Mouse (Mus musculus): Measurements from ENCODE around the gene Celsr3. TPM values are rescaled to one million over a fixed set of nuclear protein-coding genes. Genes with fewer than 3 reads are reported as not detected.

Gene Celsr3
- polyA plus RNA-seq, 2 experiments = 0.06 to 0.19 TPM

DNA sequence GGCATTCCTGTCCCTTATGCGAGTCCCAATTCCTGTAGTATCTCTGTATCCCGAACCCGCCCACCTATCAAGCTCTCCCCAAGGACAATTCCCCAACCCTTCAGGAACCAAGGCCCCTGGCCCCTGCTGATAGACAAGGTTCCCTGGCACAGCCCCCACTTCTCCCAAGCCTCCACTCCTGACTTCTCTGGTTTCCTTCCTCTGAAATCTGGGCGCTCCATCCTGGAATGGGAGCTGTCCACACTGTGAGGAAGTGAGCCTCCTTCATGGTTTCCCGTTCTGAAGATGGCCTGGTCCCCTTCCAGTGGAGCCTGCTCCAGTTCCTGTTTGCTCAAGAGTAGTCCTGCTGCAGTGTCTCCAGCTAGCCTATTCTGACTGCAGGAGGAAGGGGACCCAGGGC lies 16.9 kb upstream of the Celsr3 start:
- Histone ChIP-seq H3K9ac (replicated peaks) (peak overlapping the region; percentile 82), H3K4me3 (ENCODE audit: insufficient read depth in 1 of 2, low read depth in 2 of 2, low read length in 2 of 2) (peak overlapping the region in 1 of 2 experiments; percentile 85; a peak in 2 of 4 replicates), H3K4me1 (replicated peaks; ENCODE audit: control insufficient read depth in 2 of 2, insufficient read depth in 2 of 2, low read length in 1 of 2) (peaks cover 33 to 40% of the 10 kb centered on the region in 2 experiments), H3K36me3 (replicated peaks; ENCODE audit: control insufficient read depth, insufficient read depth, low read depth) (peaks cover 25% of the 10 kb centered on the region), H3K9me3 (ENCODE audit: control insufficient read depth, low read length) (no peaks in the 10 kb centered on the region), H3K27me3 (ENCODE audit: control insufficient read depth, insufficient read depth, low read length) (no peaks in the 10 kb centered on the region), H3K4me2 (ENCODE audit: low read depth) (peak overlapping the region; percentile 100), H3K27ac (no peak overlapping the region)
- DNase-seq (ENCODE audit: low read depth in 3 of 3, low spot score in 3 of 3) (no peak), ATAC-seq (ENCODE audit: insufficient read depth) (no peak)
- WGBS (ENCODE audit: insufficient replicate concordance) = 27% methylated on average over 5 of the region's 5 CpGs
- TF ChIP-seq CTCF (IDR thresholded peaks at IDR 0.05; ENCODE audit: low read depth) (no peak), EP300 (IDR thresholded peaks at IDR 0.05; ENCODE audit: low read depth) (no peak)

GRCm38 (mm10) chr9:108809723-108810122 lies 16.4 kb upstream of the Celsr3 start:
- H3K9me3 ChIP-seq (ENCODE audit: control insufficient read depth, low read length) = no peaks in the 10 kb centered on the region
- no peak overlapping the region for H3K27ac ChIP-seq
- no peak overlapping the region for H3K9ac ChIP-seq (replicated peaks)
- H3K4me1 ChIP-seq (replicated peaks; ENCODE audit: control insufficient read depth in 2 of 2, insufficient read depth in 2 of 2, low read length in 1 of 2) = peaks cover 33 to 40% of the 10 kb centered on the region in 2 experiments
- DNase-seq (ENCODE audit: low read depth in 3 of 3, low spot score in 3 of 3) = no peak
- H3K4me2 ChIP-seq (ENCODE audit: low read depth) = no peak overlapping the region
- H3K4me3 ChIP-seq (ENCODE audit: insufficient read depth in 1 of 2, low read depth in 2 of 2, low read length in 2 of 2) = no peak overlapping the region
- no peak for TF ChIP-seq CTCF (IDR thresholded peaks at IDR 0.05; ENCODE audit: low read depth)
- H3K27me3 ChIP-seq (ENCODE audit: control insufficient read depth, insufficient read depth, low read length) = no peaks in the 10 kb centered on the region
- WGBS (ENCODE audit: insufficient replicate concordance) = 40% methylated on average over 6 of the region's 6 CpGs
- ATAC-seq (ENCODE audit: insufficient read depth) = no peak
- H3K36me3 ChIP-seq (replicated peaks; ENCODE audit: control insufficient read depth, insufficient read depth, low read depth) = peaks cover 22% of the 10 kb centered on the region

GRCm38 (mm10) chr9:108810516-108810915 lies 15.6 kb upstream of the Celsr3 start:
- TF ChIP-seq CTCF (IDR thresholded peaks at IDR 0.05; ENCODE audit: low read depth) (no peak), EP300 (IDR thresholded peaks at IDR 0.05; ENCODE audit: low read depth) (no peak)
- ATAC-seq (ENCODE audit: insufficient read depth) (no peak), DNase-seq (ENCODE audit: low read depth in 3 of 3, low spot score in 3 of 3) (no peak)
- no peak overlapping the region for H3K9ac ChIP-seq (replicated peaks)
- no peaks in the 10 kb centered on the region for H3K27me3 ChIP-seq (ENCODE audit: control insufficient read depth, insufficient read depth, low read length)
- 70% methylated on average over 5 of the region's 5 CpGs for WGBS (ENCODE audit: insufficient replicate concordance)
- peaks cover 14% of the 10 kb centered on the region for H3K36me3 ChIP-seq (replicated peaks; ENCODE audit: control insufficient read depth, insufficient read depth, low read depth)
- no peak overlapping the region for H3K4me3 ChIP-seq (ENCODE audit: insufficient read depth in 1 of 2, low read depth in 2 of 2, low read length in 2 of 2)
- no peaks in the 10 kb centered on the region for H3K9me3 ChIP-seq (ENCODE audit: control insufficient read depth, low read length)
- H3K4me1 ChIP-seq (replicated peaks; ENCODE audit: control insufficient read depth in 2 of 2, insufficient read depth in 2 of 2, low read length in 1 of 2) = peaks cover 28 to 34% of the 10 kb centered on the region in 2 experiments
- no peak overlapping the region for H3K27ac ChIP-seq
- H3K4me2 ChIP-seq (ENCODE audit: low read depth) = no peak overlapping the region

DNA sequence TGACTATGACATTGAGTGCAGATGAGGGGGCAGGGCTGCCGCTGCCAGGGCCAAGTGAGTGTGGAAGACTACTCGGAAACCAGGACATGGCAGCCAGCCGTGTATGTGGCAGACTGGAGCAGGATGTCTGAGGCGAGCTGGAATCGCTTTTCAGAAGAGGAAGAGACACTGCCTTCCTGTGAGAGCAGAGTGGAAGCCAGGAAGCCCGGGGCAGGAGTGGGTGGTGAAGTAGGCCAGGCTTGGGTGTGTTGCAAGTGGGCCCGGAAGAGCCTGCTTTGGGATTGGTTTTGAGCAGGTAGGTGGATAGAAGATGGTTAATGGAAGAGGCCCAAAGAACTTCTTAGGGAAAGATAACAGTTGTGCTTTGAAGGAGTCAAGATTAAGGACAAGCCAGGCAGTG lies 10.6 kb upstream of the Celsr3 start:
- Histone ChIP-seq H3K9ac (replicated peaks) (no peak overlapping the region), H3K4me2 (ENCODE audit: low read depth) (no peak overlapping the region), H3K36me3 (replicated peaks; ENCODE audit: control insufficient read depth, insufficient read depth, low read depth) (peaks cover 2% of the 10 kb centered on the region), H3K27ac (no peak overlapping the region), H3K27me3 (ENCODE audit: control insufficient read depth, insufficient read depth, low read length) (no peaks in the 10 kb centered on the region), H3K9me3 (ENCODE audit: control insufficient read depth, low read length) (no peaks in the 10 kb centered on the region), H3K4me3 (ENCODE audit: insufficient read depth in 1 of 2, low read depth in 2 of 2, low read length in 2 of 2) (no peak overlapping the region), H3K4me1 (replicated peaks; ENCODE audit: control insufficient read depth in 2 of 2, insufficient read depth in 2 of 2, low read length in 1 of 2) (no peaks in the 10 kb centered on the region)
- 73% methylated on average over 7 of the region's 7 CpGs for WGBS (ENCODE audit: insufficient replicate concordance)
- TF ChIP-seq EP300 (IDR thresholded peaks at IDR 0.05; ENCODE audit: low read depth) (no peak), CTCF (IDR thresholded peaks at IDR 0.05; ENCODE audit: low read depth) (no peak)
- no peak for DNase-seq (ENCODE audit: low read depth in 3 of 3, low spot score in 3 of 3)
- ATAC-seq (ENCODE audit: insufficient read depth) = no peak

DNA sequence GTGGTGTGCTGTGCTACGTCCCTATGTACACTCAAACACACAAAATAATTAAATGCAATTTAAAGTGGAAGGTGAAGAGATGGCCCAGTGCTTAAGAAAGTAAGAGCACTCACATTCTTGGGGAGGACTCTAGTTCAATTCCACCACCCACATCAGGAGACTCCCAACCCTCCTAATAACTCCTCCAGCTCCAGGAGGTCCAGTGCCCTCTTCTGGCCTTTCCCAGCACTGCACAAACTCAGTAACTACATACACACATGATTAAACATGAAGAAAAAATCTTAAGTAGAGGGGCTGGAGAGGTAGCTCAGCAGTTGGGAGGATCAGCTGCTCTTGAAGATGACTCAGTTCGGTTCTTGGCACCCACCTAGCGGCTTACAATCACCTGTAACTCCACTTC lies 6.6 kb upstream of the Celsr3 start:
- WGBS (ENCODE audit: insufficient replicate concordance) = 40% methylated on average over 3 of the region's 3 CpGs
- Histone ChIP-seq H3K4me1 (replicated peaks; ENCODE audit: control insufficient read depth in 2 of 2, insufficient read depth in 2 of 2, low read length in 1 of 2) (no peaks in the 10 kb centered on the region), H3K27ac (no peak overlapping the region), H3K36me3 (replicated peaks; ENCODE audit: control insufficient read depth, insufficient read depth, low read depth) (peaks cover 1% of the 10 kb centered on the region), H3K4me3 (ENCODE audit: insufficient read depth in 1 of 2, low read depth in 2 of 2, low read length in 2 of 2) (no peak overlapping the region), H3K9ac (replicated peaks) (no peak overlapping the region), H3K4me2 (ENCODE audit: low read depth) (no peak overlapping the region), H3K9me3 (ENCODE audit: control insufficient read depth, low read length) (no peaks in the 10 kb centered on the region), H3K27me3 (ENCODE audit: control insufficient read depth, insufficient read depth, low read length) (peaks cover 19% of the 10 kb centered on the region)
- TF ChIP-seq CTCF (IDR thresholded peaks at IDR 0.05; ENCODE audit: low read depth) (peak; percentile 78), EP300 (IDR thresholded peaks at IDR 0.05; ENCODE audit: low read depth) (no peak)
- ATAC-seq (ENCODE audit: insufficient read depth) = no peak
- DNase-seq (ENCODE audit: low read depth in 3 of 3, low spot score in 3 of 3) = no peak

Data from liver, embryonic 14.5 days (tissue).